Mouse (Mus musculus) erythroblast, embryonic 14.5 days (primary cell): Measurements from ENCODE around the gene Rnf44. TPM values are rescaled to one million over a fixed set of nuclear protein-coding genes. Genes with fewer than 3 reads are reported as not detected.

Source experiments
- H3K27me3 ChIP-seq: 2 replicates; pipeline ENCODE4 v1.6.1; 2012; ENCODE audit warnings: inconsistent platforms; ENCODE audit not compliant: control insufficient read depth
- H3K36me3 ChIP-seq: 2 replicates; pipeline ENCODE4 v1.6.1; 2012; ENCODE audit warnings: mild to moderate bottlenecking, inconsistent platforms; ENCODE audit not compliant: control insufficient read depth
- H3K4me1 ChIP-seq: 2 replicates; pipeline ENCODE4 v1.6.1; 2012; ENCODE audit warnings: inconsistent platforms; ENCODE audit not compliant: control insufficient read depth
- H3K4me3 ChIP-seq: replicated peaks from 2 replicates; pipeline ENCODE3; 2012; ENCODE audit warnings: moderate library complexity, mild to moderate bottlenecking, inconsistent platforms
- H3K9me3 ChIP-seq: 2 replicates; pipeline ENCODE4 v1.6.1; 2012; ENCODE audit warnings: low read length, inconsistent platforms, mixed read lengths; ENCODE audit not compliant: control insufficient read depth
- GATA1 ChIP-seq: IDR thresholded peaks from 2 replicates; pipeline ENCODE4 v1.6.1; 2012; ENCODE audit warnings: low read length, inconsistent platforms, mixed read lengths
- TAL1 ChIP-seq: IDR thresholded peaks from 3 replicates; pipeline ENCODE4 v1.6.1; 2012; ENCODE audit warnings: low read length, inconsistent platforms, mixed read lengths
- polyA plus RNA-seq: library from polyadenylated mRNA; stranded (reverse); fragments of >175 nt; gene quantifications from 2 replicates; pipeline ENCODE4 v1.2.3, GENCODE M21; 2012

Gene Rnf44
- polyA plus RNA-seq, 1 experiment: 23.6 TPM

DNA sequence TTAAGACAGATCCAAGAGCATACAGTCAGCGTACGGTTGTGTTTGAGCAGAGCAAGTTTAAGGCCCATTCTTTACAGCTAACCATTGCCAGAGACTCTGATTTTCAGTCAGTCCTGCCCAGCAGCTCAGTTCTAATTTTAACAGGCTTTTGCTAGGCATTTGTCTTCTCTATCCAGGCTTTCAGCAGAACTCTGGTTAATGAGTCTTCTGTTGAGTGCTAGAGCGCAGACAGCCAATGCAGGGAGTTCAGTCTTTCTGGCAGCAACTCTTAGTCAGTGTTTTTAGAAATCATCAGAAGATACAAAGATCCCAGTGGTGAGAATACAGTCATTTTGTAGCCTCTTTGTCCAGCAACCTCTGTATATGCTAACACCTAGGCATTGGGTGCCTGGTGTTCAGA lies 43.2 kb downstream of the Rnf44 start:
- Histone ChIP-seq H3K27me3 (no peaks in the 10 kb centered on the region), H3K4me1 (no peaks in the 10 kb centered on the region), H3K9me3 (no peaks in the 10 kb centered on the region), H3K4me3 (no peak overlapping the region), H3K36me3 (peaks cover 100% of the 10 kb centered on the region)
- no peak for TF ChIP-seq GATA1
- TF ChIP-seq TAL1: no peak

DNA sequence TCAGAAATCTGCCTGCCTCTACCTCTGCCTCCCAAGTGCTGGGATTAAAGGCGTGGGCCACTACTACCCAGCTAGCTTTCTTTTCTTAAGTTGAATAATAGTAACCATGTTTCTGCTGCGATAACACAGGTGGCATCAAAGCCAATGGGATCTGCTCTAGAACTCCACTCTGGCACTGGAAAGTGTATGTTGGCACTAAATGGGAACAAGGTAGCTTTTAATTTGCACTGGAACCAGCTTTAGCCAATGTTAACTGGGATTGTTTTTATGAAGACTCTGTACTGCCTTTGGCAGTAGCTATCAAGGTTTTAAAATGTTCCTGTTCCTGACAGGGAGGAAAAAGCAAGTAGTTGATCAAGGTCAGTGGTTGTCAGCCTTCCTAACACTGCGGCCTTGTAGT lies 58.7 kb downstream of the Rnf44 start:
- H3K27me3 ChIP-seq: no peaks in the 10 kb centered on the region
- no peaks in the 10 kb centered on the region for H3K4me1 ChIP-seq
- TF ChIP-seq TAL1 (no peak), GATA1 (no peak)
- H3K36me3 ChIP-seq: peaks cover 56% of the 10 kb centered on the region
- no peak overlapping the region for H3K4me3 ChIP-seq
- no peaks in the 10 kb centered on the region for H3K9me3 ChIP-seq

DNA sequence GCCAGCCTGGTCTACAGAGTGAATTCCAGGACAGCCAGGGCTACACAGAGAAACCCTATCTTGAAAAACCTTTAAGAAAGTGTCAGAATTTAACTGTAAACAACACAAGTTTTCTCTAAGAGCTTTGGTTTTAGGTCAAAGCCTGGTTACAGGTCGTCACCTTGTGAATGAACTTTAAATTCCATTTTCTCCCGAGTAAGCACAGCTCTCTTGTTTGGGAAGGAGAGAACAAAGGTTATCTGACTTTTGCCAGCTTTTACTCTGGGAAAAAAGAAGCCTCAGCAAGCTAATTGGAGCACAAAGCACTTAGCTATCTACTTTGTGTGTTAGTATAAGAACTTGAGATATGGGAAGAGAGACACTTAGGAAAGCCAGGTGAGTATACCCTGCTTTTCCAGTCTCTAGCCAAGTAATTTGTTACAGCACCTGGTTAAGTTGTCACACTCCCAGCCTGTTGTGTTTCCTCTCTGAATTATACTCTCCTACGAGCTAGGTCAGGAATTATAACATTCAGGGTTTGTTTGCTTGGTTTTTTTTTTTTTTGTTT lies 60.9 kb downstream of the Rnf44 start:
- H3K4me1 ChIP-seq: no peaks in the 10 kb centered on the region; the same call in 1 of the 2 replicates
- peaks cover 49% of the 10 kb centered on the region for H3K36me3 ChIP-seq
- no peaks in the 10 kb centered on the region for H3K27me3 ChIP-seq
- no peak overlapping the region for H3K4me3 ChIP-seq
- no peaks in the 10 kb centered on the region for H3K9me3 ChIP-seq
- TF ChIP-seq TAL1: no peak

Other genes starting within 250 kb of the Rnf44 start
- gene Thoc3, start 225.1 kb downstream of the Rnf44 start, polyA plus RNA-seq: 5.1 and 5.7 TPM in 2 replicates
- gene Simc1, start 190.1 kb downstream of the Rnf44 start, polyA plus RNA-seq: 0.04 and 0.07 TPM in 2 replicates
- 2.7 and 3.4 TPM in 2 replicates for gene 4833439L19Rik, start 128.5 kb downstream of the Rnf44 start, polyA plus RNA-seq
- gene Arl10, start 118.9 kb downstream of the Rnf44 start, polyA plus RNA-seq: 0.08 TPM in 1 of 2 replicates, not detected in the other
- gene Nop16, start 103.8 kb downstream of the Rnf44 start, polyA plus RNA-seq: 0.77 and 1.7 TPM in 2 replicates
- 3.8 and 14.7 TPM in 2 replicates for gene Higd2a, start 103.7 kb downstream of the Rnf44 start, polyA plus RNA-seq
- gene Cltb, start 82.6 kb downstream of the Rnf44 start, polyA plus RNA-seq: 46.7 and 79.0 TPM in 2 replicates
- 1.3 and 1.5 TPM in 2 replicates for gene Faf2, start 72.1 kb downstream of the Rnf44 start, polyA plus RNA-seq
- 0.03 TPM in 1 of 2 replicates, not detected in the other for gene Cdhr2, start 7.6 kb upstream of the Rnf44 start, polyA plus RNA-seq
- not detected in 2 replicates for gene Gprin1, start 56.0 kb upstream of the Rnf44 start, polyA plus RNA-seq
- not detected in 2 replicates for gene Sncb, start 72.7 kb upstream of the Rnf44 start, polyA plus RNA-seq
- gene Eif4e1b, start 90.1 kb upstream of the Rnf44 start, polyA plus RNA-seq: not detected in 2 replicates
- not detected in 2 replicates for gene Tspan17, start 95.5 kb upstream of the Rnf44 start, polyA plus RNA-seq